Mouse (Mus musculus): ENCODE measurements around the gene Alkbh5. TPM values are rescaled to one million over a fixed set of nuclear protein-coding genes. Genes with fewer than 3 reads are reported as not detected.
"Not testable (repeated sequence)": the region's sequence is repeated elsewhere in the genome, so short reads cannot be mapped to it uniquely, and the experiment has no call there.

Alkbh5 gene
- polyA plus RNA-seq, 1 experiment from 2014 or later: 40.2 TPM

DNA sequence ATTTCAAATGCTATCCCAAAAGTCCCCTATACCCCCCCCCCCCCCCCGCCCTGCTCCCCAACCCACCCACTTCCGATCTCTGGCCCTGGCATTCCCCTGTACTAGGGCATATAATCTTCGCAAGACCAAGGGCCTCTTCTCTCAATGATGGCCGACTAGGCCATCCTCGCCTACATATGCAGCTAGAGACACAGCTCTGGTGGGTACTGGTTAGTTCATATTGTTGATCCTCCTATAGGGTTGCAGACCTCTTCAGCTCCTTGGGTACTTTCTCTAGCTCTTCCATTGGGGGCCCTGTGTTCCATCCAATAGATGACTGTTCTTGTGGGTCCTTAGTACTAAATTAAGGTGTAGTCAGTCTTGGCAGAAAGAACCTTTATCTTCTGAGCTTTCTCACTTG is 7.0 kb downstream of the Alkbh5 start:
- Histone ChIP-seq H3K4me1 (replicated peaks) (peaks cover 36% of the 10 kb centered on the region), H3K36me3 (peaks cover 60% of the 10 kb centered on the region)
- H3K27me3 ChIP-seq; H3K27ac ChIP-seq; ATAC-seq (ENCODE audit: insufficient number of reproducible peaks, insufficient read depth, low FRiP score, low TSS enrichment, low read depth); H3K4me2 ChIP-seq; H3K9me3 ChIP-seq; H3K9ac ChIP-seq (replicated peaks); H3K4me3 ChIP-seq (replicated peaks): not testable (repeated sequence)
- 84% methylated on average over 5 of the region's 5 CpGs for WGBS

DNA sequence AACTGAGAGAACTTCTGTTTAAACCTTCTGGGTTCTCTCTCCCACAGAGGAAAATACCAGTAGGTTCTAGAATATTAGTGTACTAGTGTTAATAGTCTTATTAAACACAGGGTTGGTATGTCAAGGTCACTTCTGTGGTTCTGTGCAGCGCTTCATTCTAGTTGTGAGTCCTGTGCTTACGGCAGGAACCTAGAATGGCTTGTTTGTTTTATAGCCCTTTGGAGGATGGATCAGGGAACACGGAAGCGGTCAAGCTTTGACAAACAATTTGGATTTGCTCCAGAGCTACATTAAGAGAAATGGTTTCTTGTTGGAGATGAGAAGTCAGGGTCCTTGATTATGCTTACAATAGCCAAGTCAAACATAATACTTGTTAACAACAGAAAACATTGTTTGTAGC is 9.3 kb downstream of the Alkbh5 start:
- no peaks in the 10 kb centered on the region for H3K9me3 ChIP-seq
- H3K4me2 ChIP-seq: no peak overlapping the region
- H3K9ac ChIP-seq (replicated peaks): no peak overlapping the region
- WGBS: 81% methylated on average over 4 of the region's 4 CpGs
- ATAC-seq (ENCODE audit: insufficient number of reproducible peaks, insufficient read depth, low FRiP score, low TSS enrichment, low read depth): no peak
- no peak overlapping the region for H3K4me3 ChIP-seq (replicated peaks)
- no peaks in the 10 kb centered on the region for H3K27me3 ChIP-seq
- H3K36me3 ChIP-seq: peaks cover 80% of the 10 kb centered on the region
- H3K27ac ChIP-seq: no peak overlapping the region
- H3K4me1 ChIP-seq (replicated peaks): peaks cover 30% of the 10 kb centered on the region

DNA sequence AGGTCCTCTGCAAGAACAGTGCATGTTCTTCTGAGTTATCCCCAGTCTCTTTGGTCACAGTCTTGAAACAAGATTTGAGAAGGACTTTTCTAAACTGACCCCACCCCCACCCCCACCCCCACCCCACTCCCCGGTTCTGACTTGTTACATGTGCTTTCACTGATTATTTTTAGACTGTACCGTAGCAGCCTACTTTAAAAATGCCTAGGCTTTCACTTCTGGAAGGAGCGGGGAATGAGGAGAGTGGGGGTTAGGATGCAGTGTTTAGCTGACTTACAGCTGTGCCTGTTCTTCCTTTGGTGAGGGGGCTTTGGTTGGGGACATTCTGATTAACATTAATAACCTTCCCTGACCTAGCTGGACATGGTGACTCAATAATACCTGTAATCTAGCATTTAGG is 11.9 kb downstream of the Alkbh5 start:
- Histone ChIP-seq H3K27ac (no peak overlapping the region), H3K9me3 (no peaks in the 10 kb centered on the region), H3K4me1 (replicated peaks) (peaks cover 13% of the 10 kb centered on the region; the same call in 1 of the 2 replicates), H3K4me3 (replicated peaks) (no peak overlapping the region), H3K9ac (replicated peaks) (no peak overlapping the region), H3K27me3 (no peaks in the 10 kb centered on the region), H3K4me2 (no peak overlapping the region), H3K36me3 (peaks cover 90% of the 10 kb centered on the region)
- ATAC-seq (ENCODE audit: insufficient number of reproducible peaks, insufficient read depth, low FRiP score, low TSS enrichment, low read depth): no peak
- WGBS: 88% methylated on average over 3 of the region's 3 CpGs

DNA sequence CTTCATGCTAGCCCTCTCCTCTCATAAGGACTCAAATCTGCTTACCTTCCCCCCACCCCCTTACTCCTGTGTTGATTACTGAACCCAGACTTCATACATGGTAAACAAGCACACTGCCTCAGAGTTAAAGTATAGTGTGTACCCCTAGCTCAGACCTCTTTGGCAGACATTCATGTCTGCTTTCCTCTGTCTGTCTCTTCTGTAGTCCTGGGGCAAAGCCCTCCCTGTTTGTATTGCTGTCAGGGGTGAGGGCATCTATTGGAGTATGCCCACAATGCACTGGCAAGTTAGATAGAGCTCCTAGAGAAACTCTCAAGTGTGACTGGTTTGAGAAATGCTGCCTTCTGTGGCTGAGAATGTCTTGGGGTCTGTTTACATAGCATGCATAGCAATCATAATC is 16.9 kb downstream of the Alkbh5 start:
- Histone ChIP-seq H3K27me3 (no peaks in the 10 kb centered on the region), H3K9me3 (no peaks in the 10 kb centered on the region), H3K4me2 (no peak overlapping the region), H3K4me3 (replicated peaks) (no peak overlapping the region), H3K4me1 (replicated peaks) (no peaks in the 10 kb centered on the region), H3K9ac (replicated peaks) (no peak overlapping the region), H3K27ac (no peak overlapping the region), H3K36me3 (peaks cover 98% of the 10 kb centered on the region)
- ATAC-seq (ENCODE audit: insufficient number of reproducible peaks, insufficient read depth, low FRiP score, low TSS enrichment, low read depth): no peak

DNA sequence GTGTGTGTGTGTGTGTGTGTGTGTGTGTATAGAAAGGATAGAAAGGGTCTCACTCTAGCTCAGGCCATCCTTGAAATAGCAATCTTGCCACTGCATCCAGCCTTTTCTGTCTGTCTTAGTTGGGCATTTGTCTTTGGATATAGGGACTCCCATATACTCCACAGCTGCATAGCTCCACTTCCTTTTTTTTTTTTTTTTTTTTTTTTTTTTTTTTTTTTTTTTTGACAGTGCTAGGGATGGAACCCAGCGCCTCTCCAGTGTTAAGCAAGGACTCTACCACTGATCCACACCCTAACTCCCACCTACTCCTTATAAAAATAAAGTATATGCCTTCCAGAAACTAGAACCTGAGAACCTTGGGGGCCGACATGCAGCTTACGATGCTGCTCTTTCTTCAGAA is 21.5 kb downstream of the Alkbh5 start:
- H3K27me3 ChIP-seq: no peaks in the 10 kb centered on the region
- no peak overlapping the region for H3K27ac ChIP-seq
- no peak overlapping the region for H3K4me3 ChIP-seq (replicated peaks)
- no peak for ATAC-seq (ENCODE audit: insufficient number of reproducible peaks, insufficient read depth, low FRiP score, low TSS enrichment, low read depth)
- no peaks in the 10 kb centered on the region for H3K9me3 ChIP-seq
- H3K9ac ChIP-seq (replicated peaks): no peak overlapping the region
- H3K4me1 ChIP-seq (replicated peaks): no peaks in the 10 kb centered on the region
- H3K4me2 ChIP-seq: no peak overlapping the region
- peaks cover 66% of the 10 kb centered on the region for H3K36me3 ChIP-seq
- WGBS: 94% methylated on average over 3 of the region's 3 CpGs

DNA sequence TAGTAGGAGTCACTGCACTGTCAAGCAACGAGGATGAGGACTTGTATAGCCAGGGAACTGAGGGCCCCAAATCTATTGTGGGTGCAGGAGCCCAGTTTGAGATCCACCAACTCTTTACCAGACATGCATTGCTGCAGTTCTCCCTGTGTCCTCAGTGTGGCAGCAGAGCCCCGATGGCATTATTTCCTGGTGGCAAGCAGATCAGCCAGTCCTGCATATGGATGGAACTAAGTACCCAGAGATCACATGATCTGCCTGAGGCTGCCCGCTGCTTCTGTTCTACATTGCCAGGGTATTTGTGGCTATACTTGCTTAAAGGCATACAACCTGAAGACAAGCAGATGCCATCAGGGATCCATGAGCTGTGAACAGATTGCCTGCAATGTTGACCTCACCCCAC is 23.2 kb downstream of the Alkbh5 start:
- ATAC-seq (ENCODE audit: insufficient number of reproducible peaks, insufficient read depth, low FRiP score, low TSS enrichment, low read depth): no peak
- Histone ChIP-seq H3K4me2 (no peak overlapping the region), H3K4me1 (replicated peaks) (no peaks in the 10 kb centered on the region), H3K27ac (no peak overlapping the region), H3K36me3 (peaks cover 49% of the 10 kb centered on the region), H3K4me3 (replicated peaks) (no peak overlapping the region), H3K9ac (replicated peaks) (no peak overlapping the region), H3K9me3 (no peaks in the 10 kb centered on the region), H3K27me3 (no peaks in the 10 kb centered on the region)
- 18% methylated on average over 3 of the region's 3 CpGs for WGBS

DNA sequence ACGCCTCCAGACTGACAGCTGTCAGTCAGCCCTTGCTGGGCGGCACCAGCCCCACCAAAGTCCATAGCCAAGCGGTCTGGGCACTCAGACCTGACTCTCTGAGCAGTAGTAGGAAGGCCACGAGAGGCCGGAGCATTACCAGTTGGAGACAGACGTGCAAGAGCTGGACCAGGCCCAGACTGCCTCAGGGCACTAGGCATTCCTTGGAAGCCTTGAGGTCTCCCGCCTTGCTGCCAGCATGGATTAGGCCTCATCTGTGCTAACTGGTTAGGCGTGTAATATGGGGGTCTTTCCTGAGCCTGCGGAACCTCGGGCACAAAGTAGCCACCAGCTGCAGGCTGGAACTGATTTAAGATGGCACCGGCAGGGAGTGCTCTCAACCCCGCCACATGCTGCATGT is 37.8 kb downstream of the Alkbh5 start:
- H3K4me3 ChIP-seq (replicated peaks); ATAC-seq (ENCODE audit: insufficient number of reproducible peaks, insufficient read depth, low FRiP score, low TSS enrichment, low read depth): not testable (repeated sequence)

More for the DNA sequence above, 37.8 kb downstream of the Alkbh5 start:
- H3K27ac ChIP-seq; H3K4me1 ChIP-seq (replicated peaks); H3K9ac ChIP-seq (replicated peaks); H3K36me3 ChIP-seq; H3K9me3 ChIP-seq; H3K27me3 ChIP-seq; H3K4me2 ChIP-seq: not testable (repeated sequence)
- WGBS: 78% methylated on average over 11 of the region's 12 CpGs

Other genes with a start within 250 kb of the Alkbh5 start
- 21.6 and 24.3 TPM in 2 replicates for gene Tom1l2, start 183.5 kb upstream of the Alkbh5 start, polyA plus RNA-seq (2016; fragmentation: Nextera tagmentation; extraction: Ambion mirVana)
- 2.1 and 2.9 TPM in 2 replicates for gene Drc3, start 183.1 kb upstream of the Alkbh5 start, polyA plus RNA-seq (2016; fragmentation: Nextera tagmentation; extraction: Ambion mirVana)
- 28.0 and 29.3 TPM in 2 replicates for gene Gid4, start 119.2 kb upstream of the Alkbh5 start, polyA plus RNA-seq (2016; fragmentation: Nextera tagmentation; extraction: Ambion mirVana)
- 52.6 and 55.9 TPM in 2 replicates for gene Atpaf2, start 117.9 kb upstream of the Alkbh5 start, polyA plus RNA-seq (2016; fragmentation: Nextera tagmentation; extraction: Ambion mirVana)
- gene Drg2, start 81.8 kb upstream of the Alkbh5 start, polyA plus RNA-seq (2016; fragmentation: Nextera tagmentation; extraction: Ambion mirVana): 117 and 124 TPM in 2 replicates
- gene Myo15, start 67.0 kb upstream of the Alkbh5 start, polyA plus RNA-seq (2016; fragmentation: Nextera tagmentation; extraction: Ambion mirVana): 0.64 TPM in 2 replicates
- 114 and 117 TPM in 2 replicates for gene Llgl1, start 163.3 kb downstream of the Alkbh5 start, polyA plus RNA-seq (2016; fragmentation: Nextera tagmentation; extraction: Ambion mirVana)
- gene Flii, start 190.9 kb downstream of the Alkbh5 start, polyA plus RNA-seq (2016; fragmentation: Nextera tagmentation; extraction: Ambion mirVana): 65.4 and 75.0 TPM in 2 replicates
- 17.0 and 18.5 TPM in 2 replicates for gene Mief2, start 192.0 kb downstream of the Alkbh5 start, polyA plus RNA-seq (2016; fragmentation: Nextera tagmentation; extraction: Ambion mirVana)
- gene Top3a, start 241.0 kb downstream of the Alkbh5 start, polyA plus RNA-seq (2016; fragmentation: Nextera tagmentation; extraction: Ambion mirVana): 24.6 and 25.9 TPM in 2 replicates
- 6.3 and 7.8 TPM in 2 replicates for gene Smcr8, start 241.1 kb downstream of the Alkbh5 start, polyA plus RNA-seq (2016; fragmentation: Nextera tagmentation; extraction: Ambion mirVana)

All from limb, embryonic 12.5 days (tissue).